Mouse (Mus musculus) limb, embryonic 11.5 days (tissue): ENCODE data around the gene Dcpp1. TPM values are rescaled to one million over a fixed set of nuclear protein-coding genes. Genes with fewer than 3 reads are reported as not detected.

ENCODE experiments used
- ATAC-seq: fragments of 200-750 bp; cut with Nextera tagmentation; 2 replicates; pipeline ENCODE4 v1.8.0; 2017; ENCODE audit warnings: low read depth; ENCODE audit not compliant: insufficient number of reproducible peaks, low FRiP score, low TSS enrichment
- DNase-seq: peaks from one replicate; pipeline ENCODE4 v3.0.0-alpha.2; 2015; ENCODE audit warnings: low spot score
- H3K27ac ChIP-seq: fragments of 300-500 bp; sonication (generic); replicated peaks from 2 replicates; pipeline ENCODE4 v1.5.1; 2014; ENCODE audit warnings: low read depth, mild to moderate bottlenecking, low read length
- H3K27me3 ChIP-seq: fragments of 300-500 bp; sonication (generic); 2 replicates; pipeline ENCODE4 v1.6.1; 2014; ENCODE audit warnings: mild to moderate bottlenecking, low read length, mixed read lengths; ENCODE audit not compliant: control insufficient read depth, insufficient read depth
- H3K36me3 ChIP-seq: fragments of 300-500 bp; sonication (generic); 2 replicates; pipeline ENCODE4 v1.6.1; 2014; ENCODE audit warnings: mild to moderate bottlenecking, low read length, moderate library complexity, mixed read lengths; ENCODE audit not compliant: control insufficient read depth, insufficient read depth
- H3K4me1 ChIP-seq: fragments of 300-500 bp; sonication (generic); 2 replicates; pipeline ENCODE4 v1.6.1; 2014; ENCODE audit warnings: low read length, mixed read lengths; ENCODE audit not compliant: control insufficient read depth, insufficient read depth
- H3K4me2 ChIP-seq: fragments of 300-500 bp; sonication (generic); 2 replicates; pipeline ENCODE4 v1.6.1; 2014; ENCODE audit warnings: low read depth, mild to moderate bottlenecking, moderate library complexity; ENCODE audit not compliant: severe bottlenecking
- H3K4me3 ChIP-seq: fragments of 300-500 bp; sonication (generic); 2 replicates; pipeline ENCODE4 v1.5.1; 2014; ENCODE audit warnings: low read depth, low read length
- H3K9ac ChIP-seq: fragments of 300-500 bp; sonication (generic); 2 replicates; pipeline ENCODE4 v1.6.1; 2014; ENCODE audit warnings: mild to moderate bottlenecking, low read length
- H3K9me3 ChIP-seq: fragments of 300-500 bp; sonication (generic); 2 replicates; pipeline ENCODE4 v1.6.1; 2016; ENCODE audit warnings: low read length; ENCODE audit not compliant: control insufficient read depth
- WGBS: fragments of 180-500 bp; shearing (Covaris S2); extraction: QIAGEN DNeasy Blood & Tissue Kit; methylation state at CpG from one replicate; pipeline ENCODE4 v1.1.7; 2014; 5-methylcytosine and 5-hydroxymethylcytosine counted together
- polyA plus RNA-seq: library from polyadenylated mRNA; unstranded; fragments of >200 nt; fragmentation: Nextera tagmentation; extraction: Ambion mirVana; gene quantifications from 2 replicates; pipeline ENCODE4 v1.2.1, GENCODE M21; 2014

Gene Dcpp1
- polyA plus RNA-seq, 1 experiment from 2014 or later = not detected

DNA sequence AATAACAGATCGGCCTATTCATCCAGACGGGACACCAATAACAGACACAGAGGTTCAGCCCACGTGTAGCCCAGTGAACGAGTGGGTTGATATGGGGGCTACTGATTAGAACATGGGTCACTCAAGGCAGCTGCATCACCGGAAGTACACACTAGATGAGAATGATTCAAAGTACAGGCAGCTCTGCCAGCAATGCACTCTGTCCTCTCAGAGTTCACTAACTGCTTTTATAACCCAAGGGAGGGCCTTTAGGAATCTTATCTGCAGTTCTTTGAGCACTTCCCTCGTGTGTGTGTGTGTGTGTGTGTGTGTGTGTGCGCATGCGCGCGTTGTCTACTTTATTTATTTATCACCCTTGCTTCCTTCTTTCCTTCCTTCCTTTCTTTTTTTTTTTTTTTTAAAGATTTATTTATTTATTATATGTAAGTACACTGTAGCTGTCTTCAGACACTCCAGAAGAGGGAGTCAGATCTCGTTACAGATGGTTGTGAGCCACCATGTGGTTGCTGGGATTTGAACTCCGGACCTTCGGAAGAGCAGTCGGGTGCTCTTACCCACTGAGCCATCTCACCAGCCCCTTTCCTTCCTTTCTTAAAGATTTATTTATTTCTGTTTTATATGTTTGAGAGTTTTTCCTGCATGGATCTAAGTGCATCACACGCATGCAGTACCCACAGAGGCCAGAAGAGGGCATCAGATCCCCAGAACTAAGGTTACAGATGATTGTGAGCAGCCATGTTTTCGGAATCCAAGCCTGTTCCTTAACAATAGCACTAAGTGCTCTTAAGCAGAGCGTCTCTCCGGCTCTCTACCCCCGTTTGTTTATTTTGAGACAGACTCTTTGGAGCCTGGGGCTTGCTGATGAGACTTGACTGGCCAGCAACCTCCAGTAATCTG lies 29.6 kb upstream of the Dcpp1 start:
- no peak for ATAC-seq
- WGBS = 64% methylated on average over 18 of the region's 19 CpGs
- no peak overlapping the region for H3K4me3 ChIP-seq
- H3K4me2 ChIP-seq = no peak overlapping the region
- DNase-seq = peak; percentile 87
- H3K9me3 ChIP-seq = no peaks in the 10 kb centered on the region
- no peak overlapping the region for H3K27ac ChIP-seq
- no peaks in the 10 kb centered on the region for H3K36me3 ChIP-seq
- H3K4me1 ChIP-seq = no peaks in the 10 kb centered on the region
- H3K9ac ChIP-seq = no peak overlapping the region
- H3K27me3 ChIP-seq = no peaks in the 10 kb centered on the region

DNA sequence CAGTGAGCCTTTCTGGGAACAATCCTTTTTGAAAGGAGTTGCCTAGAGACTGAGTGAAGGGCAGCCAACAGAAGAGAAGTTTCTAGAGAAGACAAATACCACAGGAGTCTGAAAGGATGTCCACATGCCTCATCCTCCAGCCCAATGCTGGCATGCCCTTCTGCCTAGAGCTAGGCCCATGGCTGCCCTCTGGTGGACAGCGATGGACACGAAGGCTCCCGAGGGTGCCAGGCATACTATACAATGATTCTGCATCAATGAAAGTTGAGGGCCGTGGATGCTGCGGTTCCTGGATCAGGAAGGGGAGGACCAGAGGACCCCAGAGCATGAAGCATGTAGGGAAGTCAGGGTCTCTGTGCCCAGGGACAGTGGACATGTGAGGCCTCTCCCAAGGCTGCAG lies 27.4 kb upstream of the Dcpp1 start:
- Histone ChIP-seq H3K36me3 (no peaks in the 10 kb centered on the region), H3K4me2 (no peak overlapping the region), H3K27me3 (no peaks in the 10 kb centered on the region), H3K9ac (no peak overlapping the region), H3K27ac (no peak overlapping the region), H3K9me3 (no peaks in the 10 kb centered on the region), H3K4me1 (no peaks in the 10 kb centered on the region), H3K4me3 (no peak overlapping the region)
- ATAC-seq = no peak
- 38% methylated on average over 5 of the region's 5 CpGs for WGBS
- peak; percentile 64 for DNase-seq

DNA sequence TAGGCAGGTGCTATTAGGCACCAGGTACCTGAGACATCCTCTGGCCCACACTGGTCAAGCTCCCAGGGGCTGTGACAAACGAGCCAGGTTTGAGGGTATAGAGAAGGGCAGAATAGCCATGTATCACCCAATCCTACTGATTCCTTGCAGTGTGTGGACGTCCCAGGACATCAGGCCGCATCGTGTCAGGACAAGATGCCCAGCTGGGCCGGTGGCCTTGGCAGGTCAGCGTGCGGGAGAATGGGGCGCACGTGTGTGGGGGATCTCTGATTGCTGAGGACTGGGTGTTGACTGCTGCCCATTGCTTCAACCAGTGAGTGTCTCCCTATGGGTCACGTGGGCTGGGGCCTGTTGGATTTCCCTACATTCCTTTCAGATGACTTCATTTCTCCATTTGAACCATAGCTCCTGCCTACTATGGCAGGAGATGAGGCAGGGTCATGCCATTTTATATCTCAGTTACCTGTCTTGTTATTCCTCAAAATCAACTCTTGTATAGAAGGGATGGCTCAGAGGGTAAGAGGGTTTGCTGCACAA lies 26.4 kb upstream of the Dcpp1 start:
- Histone ChIP-seq H3K36me3 (no peaks in the 10 kb centered on the region), H3K9me3 (no peaks in the 10 kb centered on the region), H3K27ac (no peak overlapping the region), H3K27me3 (no peaks in the 10 kb centered on the region), H3K9ac (no peak overlapping the region), H3K4me1 (no peaks in the 10 kb centered on the region), H3K4me3 (no peak overlapping the region), H3K4me2 (no peak overlapping the region)
- no peak for ATAC-seq
- WGBS = 90% methylated on average over 10 of the region's 10 CpGs
- DNase-seq = no peak

DNA sequence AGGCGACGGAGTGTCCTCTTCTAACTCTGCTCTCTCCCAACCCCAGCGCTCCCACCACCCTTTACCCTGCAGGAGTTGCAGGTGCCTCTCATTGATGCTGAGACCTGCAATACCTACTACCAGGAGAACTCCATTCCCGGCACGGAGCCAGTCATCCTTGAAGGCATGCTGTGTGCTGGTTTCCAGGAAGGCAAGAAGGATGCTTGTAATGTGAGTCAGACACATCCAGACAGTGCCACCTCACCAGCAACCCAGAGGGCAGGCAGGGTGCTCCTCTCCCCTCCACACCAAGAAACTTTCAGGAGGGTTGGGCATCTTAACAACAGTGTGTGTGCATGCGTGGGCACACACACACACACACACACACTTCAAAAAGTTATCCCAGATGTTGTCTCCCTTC lies 23.5 kb upstream of the Dcpp1 start:
- Histone ChIP-seq H3K27me3 (no peaks in the 10 kb centered on the region), H3K9ac (no peak overlapping the region), H3K4me2 (no peak overlapping the region), H3K27ac (no peak overlapping the region), H3K36me3 (no peaks in the 10 kb centered on the region), H3K9me3 (no peaks in the 10 kb centered on the region), H3K4me3 (no peak overlapping the region), H3K4me1 (no peaks in the 10 kb centered on the region)
- ATAC-seq = no peak
- DNase-seq = no peak
- 82% methylated on average over 6 of the region's 6 CpGs for WGBS

DNA sequence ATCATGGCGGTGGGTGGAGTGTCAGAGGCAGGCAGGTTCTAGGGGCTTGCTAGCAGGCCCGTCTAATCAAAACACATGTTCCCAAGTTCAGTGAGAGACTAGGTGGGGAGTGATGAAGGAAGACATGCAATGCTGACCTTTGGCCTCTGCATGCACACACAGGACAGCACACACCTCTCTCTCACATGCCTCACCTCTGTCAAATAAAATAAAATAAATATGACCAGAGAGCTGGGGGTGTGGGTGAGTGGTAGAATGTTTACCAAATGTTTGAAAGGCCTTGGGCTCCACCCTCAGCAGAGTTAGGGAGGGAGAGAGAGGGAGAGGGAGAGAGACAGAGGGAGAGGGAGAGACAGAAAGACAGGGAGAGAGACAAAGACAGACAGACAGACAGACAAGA lies 22.8 kb upstream of the Dcpp1 start:
- H3K4me1 ChIP-seq = no peaks in the 10 kb centered on the region
- H3K4me2 ChIP-seq = no peak overlapping the region
- no peak for DNase-seq
- ATAC-seq = no peak
- no peak overlapping the region for H3K27ac ChIP-seq
- H3K4me3 ChIP-seq = no peak overlapping the region
- 82% methylated on average over 2 of the region's 2 CpGs for WGBS
- H3K27me3 ChIP-seq = no peaks in the 10 kb centered on the region
- no peaks in the 10 kb centered on the region for H3K9me3 ChIP-seq
- H3K36me3 ChIP-seq = no peaks in the 10 kb centered on the region
- H3K9ac ChIP-seq = no peak overlapping the region

DNA sequence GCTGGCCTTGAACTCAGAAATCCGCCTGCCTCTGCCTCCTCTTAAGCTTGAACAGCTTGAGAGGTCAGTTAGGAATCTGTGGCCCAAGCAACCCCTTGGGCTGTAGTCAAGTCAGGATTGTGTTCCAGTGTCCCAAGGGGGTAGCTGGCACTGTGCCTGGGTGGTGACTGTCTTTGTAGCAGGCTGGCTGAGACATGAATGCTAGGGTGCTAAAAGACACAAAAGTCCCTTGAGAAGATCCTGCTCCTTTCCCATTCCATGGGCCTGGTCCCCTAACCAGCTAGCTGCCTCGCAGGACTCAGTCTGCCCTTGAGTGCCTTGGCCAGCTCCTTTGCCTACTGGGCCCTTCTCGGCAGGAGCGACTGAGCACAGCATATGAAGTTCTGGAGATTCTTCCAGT lies 17.8 kb upstream of the Dcpp1 start:
- Histone ChIP-seq H3K9me3 (no peaks in the 10 kb centered on the region), H3K4me1 (no peaks in the 10 kb centered on the region), H3K4me3 (no peak overlapping the region), H3K9ac (no peak overlapping the region), H3K4me2 (no peak overlapping the region; the same call in 1 of the 2 replicates), H3K27me3 (no peaks in the 10 kb centered on the region), H3K36me3 (no peaks in the 10 kb centered on the region), H3K27ac (no peak overlapping the region)
- 86% methylated on average over 4 of the region's 4 CpGs for WGBS
- ATAC-seq = no peak
- DNase-seq = no peak

DNA sequence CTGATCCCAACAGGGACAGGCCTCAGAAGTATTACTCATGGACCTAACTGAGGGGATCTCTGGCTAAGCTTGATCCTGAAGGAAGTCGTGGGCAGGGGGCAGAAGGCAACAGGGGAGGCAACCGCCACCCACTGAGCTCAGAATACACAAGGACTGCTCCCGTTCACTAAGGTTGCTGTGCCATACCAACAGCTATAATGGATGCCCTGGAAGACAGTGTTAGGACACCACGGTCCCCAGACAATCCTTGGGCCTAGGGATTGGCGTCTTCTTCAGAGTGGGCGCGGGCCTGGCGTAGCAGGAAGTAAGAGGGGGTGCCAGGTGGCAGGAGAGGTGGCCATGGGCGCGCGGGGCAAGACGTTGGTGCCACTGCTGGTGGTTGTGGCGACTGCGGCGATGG lies 12.9 kb upstream of the Dcpp1 start, which contains the start of gene Prss21:
TSS of gene Prss21 (plus strand) at position 301 of the 400 bp plus-strand sequence.
- no peak for DNase-seq
- no peaks in the 10 kb centered on the region for H3K27me3 ChIP-seq
- no peak for ATAC-seq
- H3K4me1 ChIP-seq = no peaks in the 10 kb centered on the region
- no peaks in the 10 kb centered on the region for H3K36me3 ChIP-seq
- H3K4me2 ChIP-seq = no peak within 1 kb of the TSS
- WGBS = 81% methylated on average over 15 of the region's 15 CpGs
- H3K9ac ChIP-seq = no peak within 1 kb of the TSS
- no peaks in the 10 kb centered on the region for H3K9me3 ChIP-seq
- H3K27ac ChIP-seq = no peak within 1 kb of the TSS
- no peak within 1 kb of the TSS for H3K4me3 ChIP-seq

DNA sequence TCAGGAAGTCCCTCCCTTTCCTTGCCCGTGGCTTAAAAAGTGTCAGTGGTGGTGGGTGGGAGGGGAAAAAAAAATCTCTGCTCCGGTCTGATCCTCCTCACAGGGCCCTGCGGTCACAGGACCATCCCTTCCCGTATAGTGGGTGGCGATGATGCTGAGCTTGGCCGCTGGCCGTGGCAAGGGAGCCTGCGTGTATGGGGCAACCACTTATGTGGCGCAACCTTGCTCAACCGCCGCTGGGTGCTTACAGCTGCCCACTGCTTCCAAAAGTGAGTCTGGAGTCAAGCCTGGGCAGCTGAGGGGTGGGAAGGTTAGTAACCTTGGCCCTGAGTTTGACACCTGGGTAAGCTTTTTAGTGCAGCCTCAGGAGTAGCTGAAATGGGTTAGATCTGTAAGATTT lies 12.2 kb upstream of the Dcpp1 start:
- Histone ChIP-seq H3K4me3 (no peak overlapping the region), H3K9ac (no peak overlapping the region), H3K4me2 (no peak overlapping the region), H3K4me1 (no peaks in the 10 kb centered on the region), H3K9me3 (no peaks in the 10 kb centered on the region), H3K36me3 (no peaks in the 10 kb centered on the region), H3K27ac (no peak overlapping the region), H3K27me3 (no peaks in the 10 kb centered on the region)
- 89% methylated on average over 11 of the region's 11 CpGs for WGBS
- DNase-seq = no peak
- no peak for ATAC-seq
